Mouse (Mus musculus) c-Kit-positive CD71-negative TER-119-negative erythroid progenitor cells, embryonic 14.5 days (primary cell): ENCODE data around the gene Fermt1.

Experiments
- DNase-seq: peaks from one replicate; pipeline ENCODE4 v3.0.0-alpha.2; 2013; ENCODE audit warnings: low read depth

Gene Fermt1

GRCm38 (mm10) chr2:132861456-132861855, 84.2 kb downstream of the Fermt1 start:
- DNase-seq: no peak

- DNase-seq: no peak
Observed at GRCm38 (mm10) chr2:132860435-132860834, 85.3 kb downstream of the Fermt1 start.

- DNase-seq: no peak
Observed at GRCm38 (mm10) chr2:132856333-132856732, 89.4 kb downstream of the Fermt1 start.
